Mouse (Mus musculus) neural tube, embryonic 12.5 days (tissue): ENCODE results near the gene Armc6. TPM values are rescaled to one million over a fixed set of nuclear protein-coding genes. Genes with fewer than 3 reads are reported as not detected.

Source experiments
- ATAC-seq: fragments of 200-750 bp; cut with Nextera tagmentation; 2 replicates; pipeline ENCODE4 v1.8.0; 2017; ENCODE audit warnings: low read depth, mild to moderate bottlenecking, moderate TSS enrichment, moderate library complexity; ENCODE audit not compliant: low FRiP score
- H3K27ac ChIP-seq: fragments of 300-500 bp; sonication (generic); 2 replicates; pipeline ENCODE4 v1.5.1; 2016
- H3K27me3 ChIP-seq: fragments of 300-500 bp; sonication (generic); replicated peaks from 2 replicates; pipeline ENCODE4 v1.6.1; 2016; ENCODE audit warnings: mild to moderate bottlenecking
- H3K36me3 ChIP-seq: fragments of 300-500 bp; sonication (generic); 2 replicates; pipeline ENCODE4 v1.6.1; 2016; ENCODE audit warnings: mild to moderate bottlenecking
- H3K4me1 ChIP-seq: fragments of 300-500 bp; sonication (generic); 2 replicates; pipeline ENCODE4 v1.6.1; 2016
- H3K4me2 ChIP-seq: fragments of 300-500 bp; sonication (generic); replicated peaks from 2 replicates; pipeline ENCODE4 v1.6.1; 2016; ENCODE audit warnings: mild to moderate bottlenecking
- H3K4me3 ChIP-seq: fragments of 300-500 bp; sonication (generic); 2 replicates; pipeline ENCODE4 v1.5.1; 2016
- H3K9ac ChIP-seq: fragments of 300-500 bp; sonication (generic); 2 replicates; pipeline ENCODE4 v1.6.1; 2016; ENCODE audit warnings: mild to moderate bottlenecking
- H3K9me3 ChIP-seq: fragments of 300-500 bp; sonication (generic); 2 replicates; pipeline ENCODE4 v1.6.1; 2016; ENCODE audit warnings: mild to moderate bottlenecking
- WGBS: fragments of 180-500 bp; shearing (Covaris S2); methylation state at CpG from one replicate; pipeline ENCODE4 v1.1.7; 2016; 5-methylcytosine and 5-hydroxymethylcytosine counted together
- polyA plus RNA-seq: library from polyadenylated mRNA; unstranded; fragments of >200 nt; fragmentation: Nextera tagmentation; extraction: Ambion mirVana; gene quantifications from 2 replicates; pipeline ENCODE4 v1.2.1, GENCODE M21; 2016

Gene Armc6
- 56.1 and 59.9 TPM in 2 replicates for polyA plus RNA-seq

DNA sequence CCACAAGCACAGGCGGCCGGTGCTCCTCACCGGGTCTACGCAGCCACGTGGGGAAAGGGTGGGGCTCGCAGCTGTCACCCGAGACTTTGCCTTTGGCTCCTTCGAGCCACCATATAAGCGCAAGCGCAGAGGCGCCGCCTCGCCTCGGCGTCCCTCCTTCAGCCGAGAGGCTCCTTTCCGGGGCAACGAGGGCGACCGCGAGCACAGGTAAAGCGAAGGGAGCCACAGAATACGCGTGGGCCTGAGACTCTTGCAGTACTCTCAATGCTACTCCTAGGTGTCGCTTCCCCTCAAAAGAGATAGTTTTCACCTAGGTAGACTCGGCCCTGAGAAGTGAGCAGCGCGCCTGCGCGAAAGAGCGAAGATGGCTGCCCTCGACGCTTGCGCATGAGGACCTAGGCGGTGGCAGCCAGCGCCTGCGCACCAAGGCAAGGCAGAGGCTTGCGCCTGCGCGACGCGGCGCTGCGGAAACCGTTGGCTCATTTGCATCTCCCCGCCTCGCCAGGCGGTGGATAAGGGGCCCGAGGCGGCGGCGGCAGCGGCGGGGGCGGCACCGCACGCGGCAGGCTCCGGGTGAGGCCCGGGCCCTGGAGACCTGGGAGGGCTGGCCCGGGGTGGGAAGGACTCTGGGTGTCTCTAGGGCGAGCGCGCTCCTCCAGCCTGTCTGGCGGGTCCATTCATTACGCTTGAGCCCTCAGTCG, at the start of gene Armc6, which contains the start of gene Sugp2:
TSS of gene Armc6 (minus strand) at position 387 of the 701 bp plus-strand sequence.
TSS of gene Sugp2 (plus strand) at position 147 of the 701 bp plus-strand sequence.
- Histone ChIP-seq H3K4me1 (peaks cover 22% of the 10 kb centered on the region), H3K9me3 (no peaks in the 10 kb centered on the region), H3K27ac (peak within 1 kb of the TSS; percentile 84), H3K4me3 (peak within 1 kb of the TSS; percentile 83), H3K4me2 (peak within 1 kb of the TSS; percentile 90), H3K27me3 (no peaks in the 10 kb centered on the region), H3K9ac (peak within 1 kb of the TSS; percentile 83), H3K36me3 (peaks cover 51% of the 10 kb centered on the region)
- WGBS, result under 1% methylated on average over 67 of the region's 67 CpGs
- peak; percentile 95 for ATAC-seq

- peak overlapping the region; percentile 83 for H3K4me3 ChIP-seq
- WGBS, result 1% methylated on average over 55 of the region's 55 CpGs
- peak overlapping the region; percentile 88 for H3K9ac ChIP-seq
- H3K27ac ChIP-seq, result no peak overlapping the region
- peaks cover 37% of the 10 kb centered on the region for H3K36me3 ChIP-seq
- 0 out of 2 replicates have a peak, but pooled peaks cover 5% of the 10 kb centered on the region for H3K9me3 ChIP-seq
- peaks cover 25% of the 10 kb centered on the region for H3K4me1 ChIP-seq
- peak overlapping the region; percentile 74 for H3K4me2 ChIP-seq
- peak; percentile 61 for ATAC-seq
- H3K27me3 ChIP-seq, result no peaks in the 10 kb centered on the region
Measured at GRCm38 (mm10) chr8:70283136-70284077, 49.1 kb upstream of the Armc6 start.

- Histone ChIP-seq H3K36me3 (peaks cover 31% of the 10 kb centered on the region), H3K9me3 (0 out of 2 replicates have a peak, but pooled peaks cover 5% of the 10 kb centered on the region), H3K4me2 (peak within 1 kb of the TSS; percentile 74), H3K4me3 (peak within 1 kb of the TSS; percentile 83), H3K27ac (no peak within 1 kb of the TSS), H3K9ac (peak within 1 kb of the TSS; percentile 88), H3K4me1 (peaks cover 29% of the 10 kb centered on the region), H3K27me3 (no peaks in the 10 kb centered on the region)
- WGBS, result 1% methylated on average over 33 of the region's 36 CpGs
- ATAC-seq, result peak; percentile 87
Measured at GRCm38 (mm10) chr8:70282603-70283135, 48.4 kb upstream of the Armc6 start, which contains the start of gene Homer3. Homer3 (plus strand) TSS chr8:70282827.

GRCm38 (mm10) chr8:70281001-70281400, 46.7 kb upstream of the Armc6 start:
- H3K27me3 ChIP-seq, result no peaks in the 10 kb centered on the region
- H3K4me2 ChIP-seq, result no peak overlapping the region
- H3K4me3 ChIP-seq, result no peak overlapping the region
- H3K4me1 ChIP-seq, result peaks cover 29% of the 10 kb centered on the region
- H3K36me3 ChIP-seq, result peaks cover 14% of the 10 kb centered on the region
- 60% methylated on average over 3 of the region's 3 CpGs for WGBS
- no peak overlapping the region for H3K9ac ChIP-seq
- H3K27ac ChIP-seq, result no peak overlapping the region
- ATAC-seq, result no peak
- H3K9me3 ChIP-seq, result no peaks in the 10 kb centered on the region

- no peak for ATAC-seq
- Histone ChIP-seq H3K27ac (0 out of 2 replicates have a peak overlapping the region, but pooled peaks have one; percentile 10), H3K9me3 (no peaks in the 10 kb centered on the region), H3K27me3 (no peaks in the 10 kb centered on the region), H3K4me1 (peaks cover 25% of the 10 kb centered on the region), H3K4me3 (no peak overlapping the region), H3K36me3 (no peaks in the 10 kb centered on the region), H3K4me2 (no peak overlapping the region), H3K9ac (no peak overlapping the region)
- WGBS, result 70% methylated on average over 8 of the region's 8 CpGs
Measured at GRCm38 (mm10) chr8:70279266-70279665, 45.0 kb upstream of the Armc6 start.

DNA sequence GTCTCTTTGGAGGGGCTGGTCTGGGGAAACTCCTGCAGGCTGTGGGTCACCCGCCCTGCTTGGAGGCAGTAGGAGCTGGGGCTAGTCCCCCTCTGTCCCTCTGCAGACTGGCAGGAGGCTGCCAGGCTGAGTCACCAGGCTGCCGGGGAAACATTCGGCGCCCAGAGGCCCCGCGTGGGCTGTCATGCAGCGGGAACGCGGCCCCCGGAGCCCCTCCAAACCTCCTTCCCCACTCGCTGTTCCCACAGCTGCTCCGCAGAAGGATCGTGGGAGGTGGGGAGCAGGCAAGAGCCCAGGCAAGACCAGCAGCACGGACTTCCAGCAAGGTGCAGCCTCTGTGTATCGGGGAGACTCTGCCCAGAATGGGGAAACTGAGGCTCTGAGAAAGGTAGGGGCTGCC, 43.9 kb upstream of the Armc6 start:
- no peak overlapping the region for H3K4me2 ChIP-seq
- no peak overlapping the region for H3K9ac ChIP-seq
- ATAC-seq, result no peak
- H3K27ac ChIP-seq, result no peak overlapping the region
- 68% methylated on average over 15 of the region's 15 CpGs for WGBS
- H3K27me3 ChIP-seq, result no peaks in the 10 kb centered on the region
- H3K4me3 ChIP-seq, result no peak overlapping the region
- H3K36me3 ChIP-seq, result no peaks in the 10 kb centered on the region
- peaks cover 17% of the 10 kb centered on the region for H3K4me1 ChIP-seq
- H3K9me3 ChIP-seq, result no peaks in the 10 kb centered on the region

DNA sequence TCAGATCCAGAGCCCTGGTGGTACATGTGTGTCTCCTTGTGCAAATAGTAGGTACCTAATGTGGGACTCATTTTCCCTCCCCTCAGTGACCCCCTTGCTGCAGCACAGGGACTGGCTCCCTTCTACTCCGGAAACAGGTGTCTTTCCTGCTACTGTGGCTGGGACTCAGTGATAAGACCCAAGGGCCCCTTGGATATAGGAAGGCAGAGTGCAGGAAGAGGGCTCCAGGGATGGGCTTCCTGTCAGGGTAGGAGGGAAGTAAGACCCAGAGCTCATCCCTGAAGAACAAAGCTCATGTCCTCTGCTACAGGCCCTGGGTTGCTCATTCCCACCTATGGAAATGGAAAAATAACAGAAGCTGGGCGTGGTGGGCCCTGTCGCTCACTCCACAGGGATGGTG, 42.2 kb upstream of the Armc6 start:
- Histone ChIP-seq H3K9me3 (no peaks in the 10 kb centered on the region), H3K27ac (no peak overlapping the region), H3K4me1 (peaks cover 10% of the 10 kb centered on the region), H3K4me2 (no peak overlapping the region), H3K27me3 (no peaks in the 10 kb centered on the region), H3K36me3 (no peaks in the 10 kb centered on the region), H3K4me3 (no peak overlapping the region), H3K9ac (no peak overlapping the region)
- WGBS, result 88% methylated on average over 3 of the region's 3 CpGs
- ATAC-seq, result no peak

- ATAC-seq, result no peak
- Histone ChIP-seq H3K27ac (no peak overlapping the region), H3K9me3 (no peaks in the 10 kb centered on the region), H3K4me1 (0 out of 2 replicates have a peak, but pooled peaks cover 6% of the 10 kb centered on the region), H3K36me3 (no peaks in the 10 kb centered on the region), H3K9ac (no peak overlapping the region), H3K4me2 (no peak overlapping the region), H3K4me3 (no peak overlapping the region), H3K27me3 (no peaks in the 10 kb centered on the region)
Measured at GRCm38 (mm10) chr8:70274350-70274749, 40.1 kb upstream of the Armc6 start.

DNA sequence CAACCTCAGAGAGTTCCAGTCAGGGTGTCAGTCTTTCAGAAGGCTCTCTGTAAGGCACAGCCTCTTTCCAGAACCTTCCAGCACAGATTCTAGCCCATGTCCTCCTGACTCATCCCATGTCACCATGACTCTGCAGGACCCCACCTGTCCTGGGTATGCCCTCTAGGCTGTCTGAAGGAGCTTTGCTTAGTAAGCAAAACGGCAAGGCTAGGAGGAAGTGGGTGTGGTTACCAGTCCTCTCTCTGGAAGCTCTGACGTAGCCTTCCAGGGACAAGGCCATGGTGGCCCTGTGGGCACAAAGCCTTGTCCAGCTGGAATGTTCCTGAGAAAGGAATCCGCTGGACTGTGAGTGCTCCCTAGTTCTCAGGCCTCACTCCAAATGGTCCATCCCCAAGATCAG, 38.7 kb upstream of the Armc6 start:
- H3K9ac ChIP-seq, result no peak overlapping the region
- H3K36me3 ChIP-seq, result no peaks in the 10 kb centered on the region
- H3K27ac ChIP-seq, result no peak overlapping the region
- H3K4me3 ChIP-seq, result no peak overlapping the region
- no peaks in the 10 kb centered on the region for H3K27me3 ChIP-seq
- H3K4me1 ChIP-seq, result no peaks in the 10 kb centered on the region
- WGBS, result 60% methylated on average over 3 of the region's 3 CpGs
- no peak overlapping the region for H3K4me2 ChIP-seq
- no peaks in the 10 kb centered on the region for H3K9me3 ChIP-seq
- no peak for ATAC-seq

GRCm38 (mm10) chr8:70268799-70269565, 34.7 kb upstream of the Armc6 start:
- H3K4me3 ChIP-seq, result no peak overlapping the region
- H3K4me2 ChIP-seq, result no peak overlapping the region
- no peak overlapping the region for H3K9ac ChIP-seq
- peaks cover 20% of the 10 kb centered on the region for H3K36me3 ChIP-seq
- no peaks in the 10 kb centered on the region for H3K9me3 ChIP-seq
- H3K4me1 ChIP-seq, result no peaks in the 10 kb centered on the region
- H3K27me3 ChIP-seq, result no peaks in the 10 kb centered on the region
- WGBS, result 62% methylated on average over 11 of the region's 11 CpGs
- ATAC-seq, result no peak
- no peak overlapping the region for H3K27ac ChIP-seq

DNA sequence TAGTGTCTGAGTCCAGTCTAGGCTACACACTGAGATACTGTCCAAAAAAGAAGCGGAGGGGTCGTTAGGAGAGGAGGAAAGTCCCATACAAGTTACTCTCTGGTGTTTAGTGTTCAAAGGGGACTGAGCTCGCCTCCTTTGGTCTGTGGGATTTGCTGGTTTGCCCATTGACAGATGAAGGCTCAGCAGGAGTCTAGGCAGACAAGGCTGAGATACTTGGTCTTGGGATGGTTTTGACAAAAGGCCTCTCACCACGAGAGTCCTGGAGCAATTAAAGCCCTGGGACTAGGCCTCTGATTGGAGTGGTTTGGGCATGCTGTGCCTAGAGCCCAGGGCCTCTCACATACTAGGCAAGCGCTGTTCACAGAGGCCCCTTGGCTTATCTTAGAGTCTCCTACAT, 34.0 kb upstream of the Armc6 start:
- 44% methylated on average over 5 of the region's 5 CpGs for WGBS
- H3K4me2 ChIP-seq, result no peak overlapping the region
- H3K4me3 ChIP-seq, result no peak overlapping the region
- no peak overlapping the region for H3K9ac ChIP-seq
- peaks cover 26% of the 10 kb centered on the region for H3K36me3 ChIP-seq
- no peaks in the 10 kb centered on the region for H3K9me3 ChIP-seq
- H3K4me1 ChIP-seq, result no peaks in the 10 kb centered on the region
- H3K27ac ChIP-seq, result no peak overlapping the region
- ATAC-seq, result no peak
- no peaks in the 10 kb centered on the region for H3K27me3 ChIP-seq
